Mouse (Mus musculus): ENCODE measurements around the gene Abcb4. TPM values are rescaled to one million over a fixed set of nuclear protein-coding genes. Genes with fewer than 3 reads are reported as not detected.

Abcb4 gene
- total RNA-seq, 1 experiment = not detected

DNA sequence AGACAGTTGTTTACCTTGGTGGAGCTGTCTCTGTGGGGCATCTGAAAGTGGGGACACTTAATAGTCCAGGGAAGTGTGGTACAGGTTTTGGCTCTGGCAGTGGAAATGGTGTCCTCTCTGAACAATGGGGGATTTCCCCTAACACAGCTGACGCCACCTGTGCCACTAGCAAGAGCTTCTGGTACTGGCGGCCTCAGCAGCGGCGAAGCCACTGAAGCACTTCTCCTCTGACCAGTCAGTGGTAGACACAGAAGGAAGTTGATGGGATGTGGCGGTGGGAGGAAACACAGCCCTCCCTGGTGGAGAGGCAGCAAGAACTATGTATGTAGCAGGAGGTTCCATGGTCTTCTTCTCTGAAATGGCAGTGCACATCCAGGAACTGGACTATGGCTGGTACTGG, 71.0 kb downstream of the Abcb4 start:
- H3K36me3 ChIP-seq (ENCODE audit: control insufficient read depth, insufficient read depth, low read length, poor library complexity, severe bottlenecking) = peaks cover 4% of the 10 kb centered on the region; the same call in 1 of the 2 replicates

GRCm38 (mm10) chr5:8970694-8971093, 77.2 kb downstream of the Abcb4 start:
- no peak for DNase-seq (ENCODE audit: low read depth, low spot score)
- H3K4me3 ChIP-seq (ENCODE audit: insufficient read depth in 1 of 2, low read depth in 1 of 2, low read length in 2 of 2, poor library complexity in 1 of 2, severe bottlenecking in 1 of 2) = no peak overlapping the region
- H3K27ac ChIP-seq (ENCODE audit: insufficient read depth, low read depth, low read length, poor library complexity, severe bottlenecking) = no peak overlapping the region
- H3K9me3 ChIP-seq (ENCODE audit: control insufficient read depth, insufficient read depth, low read depth, low read length) = no peaks in the 10 kb centered on the region
- in situ Hi-C loops (cut with MboI; ENCODE audit: low sequenced_read_pairs in 2 of 2, unreplicated experiment in 2 of 2) = no loop called here
- TF ChIP-seq ZC3H11A (IDR thresholded peaks at IDR 0.05; ENCODE audit: borderline replicate concordance, low read depth, low read length) (no peak), HCFC1 (IDR thresholded peaks at IDR 0.05; ENCODE audit: borderline replicate concordance, insufficient read depth, low read length) (no peak), MAFK (IDR thresholded peaks at IDR 0.05; ENCODE audit: insufficient read depth, low read depth, low read length) (no peak), CHD2 (IDR thresholded peaks at IDR 0.05; ENCODE audit: low read depth, low read length) (no peak), ZNF384 (IDR thresholded peaks at IDR 0.05; ENCODE audit: low read depth, low read length) (no peak)
- no peak overlapping the region for H3K9ac ChIP-seq (ENCODE audit: insufficient read depth, low read depth, low read length, poor library complexity, severe bottlenecking)
- no peaks in the 10 kb centered on the region for H3K4me1 ChIP-seq (ENCODE audit: control insufficient read depth in 2 of 2, insufficient read depth in 2 of 2, low read length in 2 of 2, poor library complexity in 1 of 2)
- H3K36me3 ChIP-seq (ENCODE audit: control insufficient read depth, insufficient read depth, low read length, poor library complexity, severe bottlenecking) = peaks cover 4% of the 10 kb centered on the region

More for the DNA sequence above, 71.0 kb downstream of the Abcb4 start:
- no peak overlapping the region for H3K4me3 ChIP-seq (ENCODE audit: insufficient read depth in 1 of 2, low read depth in 1 of 2, low read length in 2 of 2, poor library complexity in 1 of 2, severe bottlenecking in 1 of 2)
- 0 out of 4 replicates have a peak, but pooled peaks cover 0 to 2% of the 10 kb centered on the region in 2 experiments for H3K4me1 ChIP-seq (ENCODE audit: control insufficient read depth in 2 of 2, insufficient read depth in 2 of 2, low read length in 2 of 2, poor library complexity in 1 of 2)
- no peak overlapping the region for H3K27ac ChIP-seq (ENCODE audit: insufficient read depth, low read depth, low read length, poor library complexity, severe bottlenecking)
- in situ Hi-C loops (cut with MboI; ENCODE audit: low sequenced_read_pairs in 2 of 2, unreplicated experiment in 2 of 2) = no loop called here
- no peak overlapping the region for H3K9ac ChIP-seq (ENCODE audit: insufficient read depth, low read depth, low read length, poor library complexity, severe bottlenecking)
- no peak for DNase-seq (ENCODE audit: low read depth, low spot score)
- H3K9me3 ChIP-seq (ENCODE audit: control insufficient read depth, insufficient read depth, low read depth, low read length) = no peaks in the 10 kb centered on the region
- TF ChIP-seq HCFC1 (IDR thresholded peaks at IDR 0.05; ENCODE audit: borderline replicate concordance, insufficient read depth, low read length) (no peak), MAFK (IDR thresholded peaks at IDR 0.05; ENCODE audit: insufficient read depth, low read depth, low read length) (no peak), ZNF384 (IDR thresholded peaks at IDR 0.05; ENCODE audit: low read depth, low read length) (no peak), CHD2 (IDR thresholded peaks at IDR 0.05; ENCODE audit: low read depth, low read length) (no peak), ZC3H11A (IDR thresholded peaks at IDR 0.05; ENCODE audit: borderline replicate concordance, low read depth, low read length) (no peak)

DNA sequence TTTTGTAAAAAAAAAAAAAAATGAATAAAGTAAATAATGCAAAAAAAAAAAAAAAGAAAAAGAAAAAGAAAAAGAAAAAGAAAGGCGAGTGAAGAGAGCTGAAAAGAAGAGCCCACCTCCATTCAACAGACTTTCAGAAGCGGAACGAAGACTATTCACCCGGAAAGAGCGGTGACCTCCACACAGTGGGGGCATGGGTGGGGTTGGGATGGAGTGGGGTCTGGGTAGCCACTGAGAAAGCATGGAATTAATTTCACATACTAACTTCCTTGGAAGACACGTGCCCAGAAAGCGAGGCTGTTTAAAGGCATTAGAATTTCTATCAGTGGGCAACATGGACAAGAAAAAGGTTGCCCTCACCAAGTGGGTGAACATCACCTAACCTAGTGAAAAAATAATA, 78.8 kb downstream of the Abcb4 start:
- no peak for TF ChIP-seq ZC3H11A (IDR thresholded peaks at IDR 0.05; ENCODE audit: borderline replicate concordance, low read depth, low read length)
- TF ChIP-seq MAFK (IDR thresholded peaks at IDR 0.05; ENCODE audit: insufficient read depth, low read depth, low read length) = no peak
- TF ChIP-seq CHD2 (IDR thresholded peaks at IDR 0.05; ENCODE audit: low read depth, low read length) = no peak
- TF ChIP-seq ZNF384 (IDR thresholded peaks at IDR 0.05; ENCODE audit: low read depth, low read length) = no peak
- TF ChIP-seq HCFC1 (IDR thresholded peaks at IDR 0.05; ENCODE audit: borderline replicate concordance, insufficient read depth, low read length) = no peak
- no peak overlapping the region for H3K4me3 ChIP-seq (ENCODE audit: insufficient read depth in 1 of 2, low read depth in 1 of 2, low read length in 2 of 2, poor library complexity in 1 of 2, severe bottlenecking in 1 of 2)
- H3K9ac ChIP-seq (ENCODE audit: insufficient read depth, low read depth, low read length, poor library complexity, severe bottlenecking) = no peak overlapping the region
- H3K27ac ChIP-seq (ENCODE audit: insufficient read depth, low read depth, low read length, poor library complexity, severe bottlenecking) = no peak overlapping the region
- peaks cover 4% of the 10 kb centered on the region for H3K36me3 ChIP-seq (ENCODE audit: control insufficient read depth, insufficient read depth, low read length, poor library complexity, severe bottlenecking)
- H3K4me1 ChIP-seq (ENCODE audit: control insufficient read depth in 2 of 2, insufficient read depth in 2 of 2, low read length in 2 of 2, poor library complexity in 1 of 2) = no peaks in the 10 kb centered on the region
- H3K9me3 ChIP-seq (ENCODE audit: control insufficient read depth, insufficient read depth, low read depth, low read length) = no peaks in the 10 kb centered on the region
- DNase-seq (ENCODE audit: low read depth, low spot score) = no peak
- in situ Hi-C loops (cut with MboI; ENCODE audit: low sequenced_read_pairs in 2 of 2, unreplicated experiment in 2 of 2) = no loop called here

GRCm38 (mm10) chr5:8974721-8975120, 81.2 kb downstream of the Abcb4 start:
- Histone ChIP-seq H3K4me1 (ENCODE audit: control insufficient read depth in 2 of 2, insufficient read depth in 2 of 2, low read length in 2 of 2, poor library complexity in 1 of 2) (no peaks in the 10 kb centered on the region), H3K36me3 (ENCODE audit: control insufficient read depth, insufficient read depth, low read length, poor library complexity, severe bottlenecking) (peaks cover 4% of the 10 kb centered on the region), H3K9me3 (ENCODE audit: control insufficient read depth, insufficient read depth, low read depth, low read length) (no peaks in the 10 kb centered on the region), H3K9ac (ENCODE audit: insufficient read depth, low read depth, low read length, poor library complexity, severe bottlenecking) (no peak overlapping the region), H3K4me3 (ENCODE audit: insufficient read depth in 1 of 2, low read depth in 1 of 2, low read length in 2 of 2, poor library complexity in 1 of 2, severe bottlenecking in 1 of 2) (no peak overlapping the region), H3K27ac (ENCODE audit: insufficient read depth, low read depth, low read length, poor library complexity, severe bottlenecking) (no peak overlapping the region)
- TF ChIP-seq ZC3H11A (IDR thresholded peaks at IDR 0.05; ENCODE audit: borderline replicate concordance, low read depth, low read length) (no peak), ZNF384 (IDR thresholded peaks at IDR 0.05; ENCODE audit: low read depth, low read length) (no peak), HCFC1 (IDR thresholded peaks at IDR 0.05; ENCODE audit: borderline replicate concordance, insufficient read depth, low read length) (no peak), CHD2 (IDR thresholded peaks at IDR 0.05; ENCODE audit: low read depth, low read length) (no peak), MAFK (IDR thresholded peaks at IDR 0.05; ENCODE audit: insufficient read depth, low read depth, low read length) (no peak)
- in situ Hi-C loops (cut with MboI; ENCODE audit: low sequenced_read_pairs in 2 of 2, unreplicated experiment in 2 of 2) = no loop called here
- DNase-seq (ENCODE audit: low read depth, low spot score) = no peak

- Histone ChIP-seq H3K4me3 (ENCODE audit: insufficient read depth in 1 of 2, low read depth in 1 of 2, low read length in 2 of 2, poor library complexity in 1 of 2, severe bottlenecking in 1 of 2) (no peak overlapping the region), H3K27ac (ENCODE audit: insufficient read depth, low read depth, low read length, poor library complexity, severe bottlenecking) (no peak overlapping the region), H3K9ac (ENCODE audit: insufficient read depth, low read depth, low read length, poor library complexity, severe bottlenecking) (no peak overlapping the region), H3K36me3 (ENCODE audit: control insufficient read depth, insufficient read depth, low read length, poor library complexity, severe bottlenecking) (peaks cover 6% of the 10 kb centered on the region), H3K4me1 (ENCODE audit: control insufficient read depth in 2 of 2, insufficient read depth in 2 of 2, low read length in 2 of 2, poor library complexity in 1 of 2) (no peaks in the 10 kb centered on the region), H3K9me3 (ENCODE audit: control insufficient read depth, insufficient read depth, low read depth, low read length) (no peaks in the 10 kb centered on the region)
- in situ Hi-C loops (cut with MboI; ENCODE audit: low sequenced_read_pairs in 2 of 2, unreplicated experiment in 2 of 2) = no loop called here
- DNase-seq (ENCODE audit: low read depth, low spot score) = no peak
- no peak for TF ChIP-seq HCFC1 (IDR thresholded peaks at IDR 0.05; ENCODE audit: borderline replicate concordance, insufficient read depth, low read length)
- no peak for TF ChIP-seq CHD2 (IDR thresholded peaks at IDR 0.05; ENCODE audit: low read depth, low read length)
- no peak for TF ChIP-seq MAFK (IDR thresholded peaks at IDR 0.05; ENCODE audit: insufficient read depth, low read depth, low read length)
These were observed 92.0 kb downstream of the Abcb4 start for GRCm38 (mm10) chr5:8985470-8985869.
